Mouse (Mus musculus) midbrain, embryonic 13.5 days (tissue): Measurements from ENCODE around the gene Odf3l1. TPM values are rescaled to one million over a fixed set of nuclear protein-coding genes. Genes with fewer than 3 reads are reported as not detected.

Experiments
- ATAC-seq: fragments of 200-750 bp; cut with Nextera tagmentation; 2 replicates; pipeline ENCODE4 v1.8.0; 2017; ENCODE audit warnings: mild to moderate bottlenecking, moderate TSS enrichment, moderate library complexity
- H3K27ac ChIP-seq: fragments of 300-500 bp; sonication (generic); 2 replicates; pipeline ENCODE4 v1.5.1; 2015; ENCODE audit warnings: inconsistent platforms, mild to moderate bottlenecking, moderate library complexity
- H3K27me3 ChIP-seq: fragments of 300-500 bp; sonication (generic); 2 replicates; pipeline ENCODE4 v1.6.1; 2015; ENCODE audit warnings: mild to moderate bottlenecking, inconsistent platforms
- H3K36me3 ChIP-seq: fragments of 300-500 bp; sonication (generic); 2 replicates; pipeline ENCODE4 v1.6.1; 2015; ENCODE audit warnings: mild to moderate bottlenecking, inconsistent platforms
- H3K4me1 ChIP-seq: fragments of 300-500 bp; sonication (generic); replicated peaks from 2 replicates; pipeline ENCODE4 v1.6.1; 2015; ENCODE audit warnings: inconsistent platforms
- H3K4me2 ChIP-seq: fragments of 300-500 bp; sonication (generic); replicated peaks from 2 replicates; pipeline ENCODE4 v1.6.1; 2015; ENCODE audit warnings: moderate library complexity, mild to moderate bottlenecking, inconsistent platforms
- H3K4me3 ChIP-seq: fragments of 300-500 bp; sonication (generic); replicated peaks from 2 replicates; pipeline ENCODE4 v1.5.1; 2015; ENCODE audit warnings: mild to moderate bottlenecking, inconsistent platforms
- H3K9ac ChIP-seq: fragments of 300-500 bp; sonication (generic); replicated peaks from 2 replicates; pipeline ENCODE4 v1.6.1; 2015; ENCODE audit warnings: mild to moderate bottlenecking, inconsistent platforms
- H3K9me3 ChIP-seq: fragments of 300-500 bp; sonication (generic); 2 replicates; pipeline ENCODE4 v1.6.1; 2016; ENCODE audit warnings: mild to moderate bottlenecking, inconsistent platforms
- WGBS: fragments of 180-500 bp; shearing (Covaris S2); methylation state at CpG from one replicate; pipeline ENCODE4 v1.1.7; 2015; 5-methylcytosine and 5-hydroxymethylcytosine counted together
- polyA plus RNA-seq: library from polyadenylated mRNA; unstranded; fragments of >200 nt; fragmentation: Nextera tagmentation; extraction: Ambion mirVana; gene quantifications from 2 replicates; pipeline ENCODE4 v1.2.1, GENCODE M21; 2015

The Odf3l1 gene
- polyA plus RNA-seq, 1 experiment from 2014 or later = not detected

DNA sequence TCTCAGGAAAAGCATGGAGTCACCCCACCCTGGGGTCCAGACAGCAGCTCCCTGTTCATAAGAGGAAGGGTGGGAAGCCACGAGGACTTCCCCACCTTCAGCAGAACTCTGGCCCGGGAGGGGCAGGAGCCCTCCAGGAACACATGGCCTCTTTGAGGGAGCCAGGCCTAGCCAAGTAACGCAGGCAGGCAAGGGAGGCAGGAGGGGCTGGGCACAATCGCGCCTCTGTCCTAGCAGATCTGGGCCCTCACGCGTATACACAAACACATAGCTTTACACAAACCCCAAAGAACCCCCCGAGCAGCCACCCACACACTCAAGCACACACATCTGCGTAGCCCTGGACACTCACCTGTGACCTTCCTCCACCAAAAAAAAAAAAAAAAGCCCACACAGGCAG, 16.3 kb upstream of the Odf3l1 start:
- no peaks in the 10 kb centered on the region for H3K36me3 ChIP-seq
- no peak for ATAC-seq
- no peak overlapping the region for H3K4me2 ChIP-seq
- WGBS = 79% methylated on average over 9 of the region's 9 CpGs
- H3K27me3 ChIP-seq = no peaks in the 10 kb centered on the region
- peaks cover 4% of the 10 kb centered on the region; the same call in 1 of the 2 replicates for H3K4me1 ChIP-seq
- no peak overlapping the region for H3K27ac ChIP-seq
- H3K9me3 ChIP-seq = no peaks in the 10 kb centered on the region
- no peak overlapping the region for H3K9ac ChIP-seq
- no peak overlapping the region for H3K4me3 ChIP-seq

DNA sequence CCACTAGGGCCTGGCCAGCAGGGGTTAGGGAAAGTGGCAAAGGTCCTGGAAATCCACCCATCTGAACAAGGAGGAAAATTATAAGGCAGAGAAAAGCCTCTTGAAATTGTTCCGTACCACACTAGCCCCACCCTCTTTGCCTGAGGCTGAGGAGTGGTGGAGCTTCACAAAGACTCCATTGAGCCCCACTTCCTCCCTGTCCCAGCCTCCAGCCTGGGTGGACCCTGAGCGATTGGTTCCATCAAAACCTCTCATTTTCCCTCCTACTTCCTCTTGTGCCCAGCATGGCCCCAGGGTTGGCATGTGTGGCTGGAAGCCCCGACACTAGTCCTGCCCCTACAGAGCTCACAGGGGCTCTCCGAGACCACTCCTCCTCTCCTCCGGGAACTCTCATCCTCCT, 12.8 kb upstream of the Odf3l1 start:
- Histone ChIP-seq H3K27me3 (no peaks in the 10 kb centered on the region), H3K9me3 (no peaks in the 10 kb centered on the region), H3K9ac (no peak overlapping the region), H3K4me1 (peaks cover 4% of the 10 kb centered on the region; the same call in 1 of the 2 replicates), H3K27ac (no peak overlapping the region), H3K36me3 (no peaks in the 10 kb centered on the region), H3K4me2 (no peak overlapping the region), H3K4me3 (no peak overlapping the region)
- WGBS = 81% methylated on average over 5 of the region's 5 CpGs
- no peak for ATAC-seq

DNA sequence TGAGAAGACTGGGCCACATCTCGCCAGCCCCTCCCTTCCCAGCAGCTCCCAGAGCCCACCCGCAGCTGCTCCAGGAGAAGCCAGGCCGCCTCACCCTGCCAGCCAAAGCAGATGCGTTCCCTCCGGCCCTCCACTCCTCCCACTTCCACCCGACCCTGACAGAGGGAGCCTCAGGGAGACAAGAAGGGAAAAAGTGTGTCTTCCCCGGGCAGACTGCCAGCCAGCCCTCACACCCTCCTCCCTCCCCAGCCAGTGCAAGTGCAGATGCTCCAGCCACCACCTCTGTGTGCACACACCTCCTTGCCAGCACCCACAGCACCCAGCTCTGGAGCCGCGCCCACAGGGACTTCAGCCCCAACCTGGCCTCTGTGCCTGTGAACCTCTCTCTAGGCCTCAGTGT, 12.3 kb upstream of the Odf3l1 start:
- Histone ChIP-seq H3K36me3 (no peaks in the 10 kb centered on the region), H3K9me3 (no peaks in the 10 kb centered on the region), H3K4me3 (no peak overlapping the region), H3K9ac (no peak overlapping the region), H3K27ac (no peak overlapping the region), H3K4me2 (no peak overlapping the region), H3K4me1 (peaks cover 4% of the 10 kb centered on the region; the same call in 1 of the 2 replicates), H3K27me3 (no peaks in the 10 kb centered on the region)
- 57% methylated on average over 9 of the region's 9 CpGs for WGBS
- peak; percentile 37; the same call in 1 of the 2 replicates for ATAC-seq

DNA sequence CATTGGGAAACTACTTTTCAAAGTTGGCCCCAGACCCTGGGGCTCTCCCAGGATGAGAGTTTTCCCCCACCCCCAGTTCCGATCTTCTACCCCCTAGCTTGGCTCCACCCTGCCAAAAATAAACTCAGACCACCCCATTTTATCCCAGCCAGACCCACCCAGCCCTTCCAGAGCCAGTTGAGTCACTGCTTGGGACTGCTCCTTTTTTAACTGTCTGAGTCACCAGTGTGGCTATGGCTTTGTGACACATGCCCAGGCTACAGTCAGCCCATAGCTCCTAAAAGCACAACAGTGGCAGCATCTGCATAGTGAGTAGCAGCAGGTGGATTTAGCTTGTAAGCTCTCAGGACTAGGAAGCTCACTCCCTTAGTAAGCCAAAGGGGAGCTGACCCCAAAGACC, 8.6 kb upstream of the Odf3l1 start:
- H3K27me3 ChIP-seq = no peaks in the 10 kb centered on the region
- H3K36me3 ChIP-seq = no peaks in the 10 kb centered on the region
- no peak overlapping the region for H3K4me2 ChIP-seq
- H3K27ac ChIP-seq = no peak overlapping the region
- H3K4me1 ChIP-seq = peaks cover 10% of the 10 kb centered on the region
- ATAC-seq = no peak
- 59% methylated on average over 1 of the region's 1 CpGs for WGBS
- H3K4me3 ChIP-seq = no peak overlapping the region
- H3K9me3 ChIP-seq = no peaks in the 10 kb centered on the region
- H3K9ac ChIP-seq = no peak overlapping the region

DNA sequence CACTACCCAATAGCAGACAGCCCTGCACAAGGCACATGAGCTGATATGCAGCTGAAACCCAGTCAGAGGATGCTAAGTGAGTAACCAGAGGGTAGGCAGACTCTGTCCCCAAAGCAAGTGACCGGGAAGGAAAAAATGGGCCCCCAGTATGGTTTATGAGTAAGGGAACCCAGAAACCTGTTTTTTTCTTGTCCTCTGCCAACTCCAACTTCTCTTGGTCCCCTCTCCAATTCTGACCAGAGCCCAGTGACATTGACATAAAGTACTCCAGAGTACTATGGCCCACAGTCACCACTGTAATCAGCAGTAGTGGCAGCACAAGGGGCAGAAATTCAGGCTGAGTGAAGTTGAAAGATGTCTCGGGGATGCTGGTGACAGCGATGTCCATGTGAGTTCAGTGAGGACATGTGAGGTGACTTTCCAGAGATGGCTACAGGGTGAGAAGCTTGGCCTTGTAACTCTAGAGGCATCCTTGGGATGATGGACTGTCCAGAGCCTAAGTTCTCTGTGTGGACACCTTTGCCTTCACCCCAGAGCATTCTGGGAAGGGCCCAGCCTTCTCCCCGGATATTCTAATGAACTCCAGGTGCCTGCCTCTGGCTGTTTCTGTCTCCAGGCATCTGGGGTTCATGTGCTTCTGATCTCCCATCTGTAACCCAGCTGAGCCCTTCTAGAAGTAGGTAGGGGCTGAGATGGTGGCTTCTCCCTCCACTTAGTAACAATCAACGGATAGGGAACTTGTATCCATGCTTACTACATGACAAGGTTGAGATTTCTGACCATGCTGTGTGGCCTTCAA, 7.8 kb upstream of the Odf3l1 start:
- peaks cover 14% of the 10 kb centered on the region for H3K4me1 ChIP-seq
- no peak for ATAC-seq
- no peak overlapping the region for H3K4me3 ChIP-seq
- no peak overlapping the region for H3K27ac ChIP-seq
- no peaks in the 10 kb centered on the region for H3K27me3 ChIP-seq
- 83% methylated on average over 5 of the region's 5 CpGs for WGBS
- no peak overlapping the region for H3K9ac ChIP-seq
- H3K4me2 ChIP-seq = no peak overlapping the region
- H3K9me3 ChIP-seq = no peaks in the 10 kb centered on the region
- H3K36me3 ChIP-seq = no peaks in the 10 kb centered on the region

DNA sequence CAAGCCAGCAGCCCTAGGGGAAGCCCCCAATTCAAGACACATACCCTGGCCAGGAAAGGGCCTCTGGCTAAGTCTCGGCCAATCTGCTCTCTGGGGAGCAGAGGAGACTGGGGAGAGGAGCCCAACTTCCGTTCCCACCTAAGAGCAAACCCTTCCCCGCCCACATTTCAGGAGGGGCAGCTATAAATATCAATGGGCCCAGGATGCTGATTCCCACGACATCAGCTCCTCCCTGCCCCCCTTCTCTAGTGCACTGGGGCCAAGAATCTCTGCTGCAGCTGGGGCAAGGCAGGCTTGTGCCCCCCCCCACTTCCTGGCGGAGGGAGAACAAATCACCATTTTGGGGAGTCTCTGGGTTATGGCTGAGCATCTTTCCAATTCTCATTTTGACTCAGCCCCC, 6.7 kb upstream of the Odf3l1 start:
- whole genome bisulfite sequencing = 51% methylated on average over 5 of the region's 5 CpGs
- H3K9me3 ChIP-seq = no peaks in the 10 kb centered on the region
- ATAC-seq = no peak

DNA sequence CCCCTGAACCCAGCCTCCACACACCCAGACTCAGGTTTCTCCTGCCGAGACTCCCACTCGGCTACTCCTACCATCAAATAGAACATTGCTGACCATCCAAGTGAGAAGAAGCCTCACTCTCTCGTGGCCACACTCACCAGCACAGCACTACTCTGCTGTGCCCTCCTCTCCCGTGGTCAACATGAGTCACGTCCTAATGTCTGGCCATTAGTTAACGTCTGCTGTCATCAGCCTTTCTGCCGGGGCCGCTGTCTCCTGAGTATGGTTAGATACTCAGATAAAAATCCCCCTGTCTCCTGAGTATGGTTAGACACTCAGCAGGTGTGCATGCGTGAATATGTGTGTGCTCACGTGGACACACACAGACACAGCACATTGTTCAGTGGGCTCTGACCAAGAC, 6.3 kb upstream of the Odf3l1 start:
- Histone ChIP-seq H3K4me1 (peaks cover 10% of the 10 kb centered on the region), H3K9me3 (no peaks in the 10 kb centered on the region), H3K27ac (no peak overlapping the region), H3K36me3 (no peaks in the 10 kb centered on the region), H3K4me3 (no peak overlapping the region), H3K9ac (no peak overlapping the region), H3K4me2 (no peak overlapping the region), H3K27me3 (peaks cover 8% of the 10 kb centered on the region)
- 82% methylated on average over 10 of the region's 10 CpGs for WGBS
- no peak for ATAC-seq

More for the DNA sequence above, 6.7 kb upstream of the Odf3l1 start:
- Histone ChIP-seq H3K27me3 (peaks cover 5% of the 10 kb centered on the region; the same call in 1 of the 2 replicates), H3K4me2 (no peak overlapping the region), H3K36me3 (no peaks in the 10 kb centered on the region), H3K27ac (no peak overlapping the region), H3K4me1 (peaks cover 10% of the 10 kb centered on the region), H3K9ac (no peak overlapping the region), H3K4me3 (no peak overlapping the region)

DNA sequence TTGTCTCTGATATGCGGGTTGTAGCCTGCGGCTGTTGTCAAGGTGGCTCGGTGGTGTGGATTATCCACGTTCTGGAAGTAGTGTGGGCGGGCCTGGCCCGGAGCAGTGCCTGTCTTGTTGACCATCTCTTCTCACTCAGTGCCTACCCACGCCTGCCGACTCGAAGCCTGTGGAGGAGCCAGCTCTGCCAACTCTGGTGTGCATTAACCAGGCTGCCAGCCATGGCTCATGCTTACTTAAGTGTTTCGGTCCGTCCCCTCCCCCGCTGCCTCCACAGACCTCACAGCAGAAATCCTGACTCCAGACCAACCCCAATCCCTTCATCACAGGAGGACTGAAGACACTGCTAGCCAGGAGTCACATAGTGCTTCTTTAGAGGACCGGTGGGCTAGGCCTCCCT, 5.1 kb upstream of the Odf3l1 start:
- peaks cover 19% of the 10 kb centered on the region for H3K27me3 ChIP-seq
- no peaks in the 10 kb centered on the region for H3K9me3 ChIP-seq
- H3K36me3 ChIP-seq = no peaks in the 10 kb centered on the region
- no peak overlapping the region for H3K4me2 ChIP-seq
- H3K4me1 ChIP-seq = peaks cover 15% of the 10 kb centered on the region
- H3K9ac ChIP-seq = no peak overlapping the region
- no peak overlapping the region for H3K4me3 ChIP-seq
- WGBS = 80% methylated on average over 13 of the region's 13 CpGs
- no peak for ATAC-seq
- H3K27ac ChIP-seq = no peak overlapping the region

DNA sequence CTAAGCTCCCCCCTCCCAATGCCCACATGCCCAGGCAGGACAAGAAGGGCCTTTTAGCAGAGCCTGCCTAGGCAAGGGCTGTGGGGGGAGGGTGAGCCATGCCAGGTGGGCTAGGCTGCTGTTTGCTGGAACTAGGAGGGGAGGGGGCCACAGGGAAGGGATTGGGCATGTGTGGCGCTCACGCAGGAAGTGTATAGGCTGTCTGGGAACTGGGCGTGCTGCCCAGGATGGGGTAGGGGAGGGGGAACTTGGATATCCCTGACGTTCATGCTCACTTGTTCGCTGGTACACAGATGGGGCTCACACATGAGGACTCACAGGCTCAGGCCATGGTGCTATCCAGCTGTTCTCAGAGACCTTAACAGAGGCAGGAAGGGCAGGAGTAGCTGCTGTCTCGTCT, 3.8 kb upstream of the Odf3l1 start:
- H3K27ac ChIP-seq = 0 out of 2 replicates have a peak overlapping the region, but pooled peaks have one; percentile 21
- peaks cover 31% of the 10 kb centered on the region for H3K27me3 ChIP-seq
- H3K4me2 ChIP-seq = no peak overlapping the region
- WGBS = 43% methylated on average over 6 of the region's 6 CpGs
- H3K9ac ChIP-seq = no peak overlapping the region
- no peak overlapping the region for H3K4me3 ChIP-seq
- H3K36me3 ChIP-seq = no peaks in the 10 kb centered on the region
- peaks cover 19% of the 10 kb centered on the region for H3K4me1 ChIP-seq
- no peaks in the 10 kb centered on the region for H3K9me3 ChIP-seq
- ATAC-seq = peak; percentile 91

DNA sequence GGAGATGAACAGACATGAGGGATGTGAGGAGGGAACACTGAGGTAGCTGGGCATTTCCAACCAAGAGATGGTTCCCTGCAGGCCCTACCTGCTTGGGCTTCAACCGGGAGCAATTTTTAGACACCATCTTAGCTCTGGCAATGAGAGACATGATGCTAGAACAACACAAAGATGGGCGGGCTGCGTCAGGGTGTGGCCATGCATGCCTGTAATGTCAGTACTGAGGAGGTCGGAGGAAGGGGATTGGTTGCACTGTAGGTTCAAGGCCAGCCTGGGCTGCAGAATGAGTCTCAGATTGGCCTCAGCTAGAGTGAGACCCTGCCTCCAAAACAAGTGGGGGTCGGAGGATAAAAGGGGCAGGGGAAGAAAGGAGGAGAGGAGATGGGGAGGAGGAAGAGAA, 2.0 kb upstream of the Odf3l1 start:
- Histone ChIP-seq H3K27me3 (peaks cover 31% of the 10 kb centered on the region), H3K4me3 (no peak overlapping the region), H3K4me2 (no peak overlapping the region), H3K36me3 (no peaks in the 10 kb centered on the region), H3K4me1 (peaks cover 19% of the 10 kb centered on the region), H3K9me3 (no peaks in the 10 kb centered on the region), H3K9ac (no peak overlapping the region), H3K27ac (no peak overlapping the region)
- WGBS = 78% methylated on average over 5 of the region's 5 CpGs
- ATAC-seq = no peak

DNA sequence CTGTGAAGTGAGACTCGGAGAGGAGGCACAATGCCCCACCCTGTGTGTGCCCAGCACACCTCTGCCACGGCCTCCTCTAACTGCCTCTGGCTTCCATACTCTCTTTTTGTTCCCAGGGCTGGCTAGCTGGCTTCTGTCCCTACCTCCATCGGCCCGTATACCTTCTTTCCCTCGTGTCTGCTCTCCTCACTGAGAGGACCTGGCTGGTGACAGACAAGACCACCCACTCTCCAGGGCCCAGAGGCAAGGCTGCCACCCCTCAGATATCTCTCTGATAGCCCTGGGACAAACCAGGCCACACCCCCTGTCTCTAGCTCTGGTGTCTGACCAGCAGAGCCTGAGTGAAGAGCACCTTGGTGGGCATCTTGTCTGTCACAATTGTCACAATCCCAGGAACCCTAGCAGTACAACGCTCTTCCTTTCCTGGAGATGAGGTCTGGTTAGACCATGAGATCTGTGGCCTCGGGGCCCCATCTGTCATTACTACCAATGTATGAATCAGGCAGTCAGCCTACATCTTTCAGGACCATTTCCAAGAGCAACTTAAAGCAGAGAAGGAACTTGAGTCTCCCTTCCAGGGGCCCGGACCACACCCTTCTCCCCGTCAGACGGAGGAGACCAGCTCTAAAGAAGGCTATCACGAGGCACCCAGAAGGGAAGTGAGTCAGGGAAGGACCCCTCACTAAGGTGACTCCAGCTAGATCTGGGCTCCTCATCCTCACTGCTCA, 1.4 kb upstream of the Odf3l1 start:
- peaks cover 31% of the 10 kb centered on the region for H3K27me3 ChIP-seq
- no peak overlapping the region for H3K27ac ChIP-seq
- H3K36me3 ChIP-seq = no peaks in the 10 kb centered on the region
- H3K9me3 ChIP-seq = no peaks in the 10 kb centered on the region
- no peak overlapping the region for H3K4me2 ChIP-seq
- WGBS = 78% methylated on average over 11 of the region's 11 CpGs
- H3K4me1 ChIP-seq = peaks cover 19% of the 10 kb centered on the region
- ATAC-seq = no peak
- no peak overlapping the region; the same call in 1 of the 2 replicates for H3K9ac ChIP-seq
- no peak overlapping the region for H3K4me3 ChIP-seq

DNA sequence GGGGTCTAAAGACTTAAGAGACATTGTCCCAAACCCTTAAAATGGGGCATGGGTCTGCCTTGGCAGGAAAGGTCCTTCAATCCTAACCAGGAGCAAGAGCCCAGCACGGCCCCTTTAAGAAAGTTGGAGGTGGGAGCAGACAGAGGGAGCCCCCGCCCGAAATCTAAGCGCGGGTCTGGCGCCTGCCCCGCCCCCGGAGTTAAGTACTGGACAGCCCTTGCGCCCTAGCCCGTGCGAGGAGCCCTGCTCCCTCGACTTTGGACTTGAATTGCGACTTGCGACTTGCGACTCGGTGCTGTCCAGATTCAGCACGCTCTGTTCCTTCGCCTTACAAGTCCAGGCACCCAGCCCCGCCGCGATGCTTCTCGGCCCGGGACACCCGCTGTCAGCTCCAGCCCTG, 353 bp upstream of the Odf3l1 start, which contains the start of gene Cspg4:
Gene Cspg4, plus strand, starts transcription at position 202 of the 400 bp plus-strand sequence.
- peak within 1 kb of the TSS; percentile 49 for H3K4me2 ChIP-seq
- H3K4me3 ChIP-seq = peak within 1 kb of the TSS; percentile 22
- peaks cover 31% of the 10 kb centered on the region for H3K27me3 ChIP-seq
- peak within 1 kb of the TSS; percentile 42; the same call in 1 of the 2 replicates for H3K9ac ChIP-seq
- under 1% methylated on average over 24 of the region's 24 CpGs for WGBS
- H3K36me3 ChIP-seq = no peaks in the 10 kb centered on the region
- peaks cover 19% of the 10 kb centered on the region for H3K4me1 ChIP-seq
- no peaks in the 10 kb centered on the region for H3K9me3 ChIP-seq
- ATAC-seq = no peak
- no peak within 1 kb of the TSS for H3K27ac ChIP-seq
